Mouse (Mus musculus): Measurements from ENCODE around the gene Zc3h18.

- TF ChIP-seq CTCF (IDR thresholded peaks at IDR 0.05; ENCODE audit: extremely low read depth, insufficient read length, insufficient replicate concordance, low read depth, low read length) (no peak), POLR2A (IDR thresholded peaks at IDR 0.05; ENCODE audit: low read depth, low read length) (no peak)
These were observed 4.7 kb upstream of the Zc3h18 start for GRCm38 (mm10) chr8:122371706-122372105.

All from small intestine, adult 2 months (tissue).